Mouse (Mus musculus): ENCODE data around the gene Pheta1. TPM values are rescaled to one million over a fixed set of nuclear protein-coding genes. Genes with fewer than 3 reads are reported as not detected.
A peak's percentile ranks its signal among the peaks of the same experiment; 100 is the strongest.

Gene Pheta1
- polyA plus RNA-seq, 1 experiment from 2014 or later, result 40.1 TPM

GRCm38 (mm10) chr5:121836692-121837415 lies 11.9 kb upstream of the Pheta1 start:
- under 1% methylated on average over 76 of the region's 77 CpGs for WGBS
- peaks cover 45% of the 10 kb centered on the region for H3K27me3 ChIP-seq (ENCODE audit: control insufficient read depth, insufficient read depth, low read length)
- peak overlapping the region; percentile 75 for H3K4me3 ChIP-seq (replicated peaks; ENCODE audit: low read depth, low read length)
- ATAC-seq (ENCODE audit: low FRiP score, low TSS enrichment), result peak; percentile 73
- H3K36me3 ChIP-seq (ENCODE audit: control insufficient read depth, insufficient read depth, low read length), result no peaks in the 10 kb centered on the region
- H3K4me2 ChIP-seq (ENCODE audit: low read length), result peak overlapping the region; percentile 94
- H3K27ac ChIP-seq (replicated peaks; ENCODE audit: low read depth, low read length), result peak overlapping the region; percentile 49; the same call in 1 of the 2 replicates
- peaks cover 31% of the 10 kb centered on the region for H3K4me1 ChIP-seq (ENCODE audit: control insufficient read depth, insufficient read depth, low read length)
- H3K9me3 ChIP-seq (ENCODE audit: control insufficient read depth, low read length), result no peaks in the 10 kb centered on the region
- peak; percentile 90 for DNase-seq
- peak overlapping the region; percentile 65 for H3K9ac ChIP-seq (replicated peaks; ENCODE audit: low read length)

- peaks cover 32% of the 10 kb centered on the region for H3K4me1 ChIP-seq (ENCODE audit: control insufficient read depth, insufficient read depth, low read length)
- H3K4me3 ChIP-seq (replicated peaks; ENCODE audit: low read depth, low read length), result peak within 1 kb of the TSS; percentile 75
- ATAC-seq (ENCODE audit: low FRiP score, low TSS enrichment), result no peak; the same call in 1 of the 2 replicates
- peaks cover 52% of the 10 kb centered on the region for H3K27me3 ChIP-seq (ENCODE audit: control insufficient read depth, insufficient read depth, low read length)
- under 1% methylated on average over 35 of the region's 35 CpGs for WGBS
- no peaks in the 10 kb centered on the region for H3K9me3 ChIP-seq (ENCODE audit: control insufficient read depth, low read length)
- peak within 1 kb of the TSS; percentile 65 for H3K9ac ChIP-seq (replicated peaks; ENCODE audit: low read length)
- peak within 1 kb of the TSS; percentile 49; the same call in 1 of the 2 replicates for H3K27ac ChIP-seq (replicated peaks; ENCODE audit: low read depth, low read length)
- H3K4me2 ChIP-seq (ENCODE audit: low read length), result peak within 1 kb of the TSS; percentile 94
- peak; percentile 62 for DNase-seq
- no peaks in the 10 kb centered on the region for H3K36me3 ChIP-seq (ENCODE audit: control insufficient read depth, insufficient read depth, low read length)
Observed at GRCm38 (mm10) chr5:121837441-121838340, 11.1 kb upstream of the Pheta1 start, which contains the start of gene Sh2b3. Gene Sh2b3 (minus strand): TSS chr5:121837646.

DNA sequence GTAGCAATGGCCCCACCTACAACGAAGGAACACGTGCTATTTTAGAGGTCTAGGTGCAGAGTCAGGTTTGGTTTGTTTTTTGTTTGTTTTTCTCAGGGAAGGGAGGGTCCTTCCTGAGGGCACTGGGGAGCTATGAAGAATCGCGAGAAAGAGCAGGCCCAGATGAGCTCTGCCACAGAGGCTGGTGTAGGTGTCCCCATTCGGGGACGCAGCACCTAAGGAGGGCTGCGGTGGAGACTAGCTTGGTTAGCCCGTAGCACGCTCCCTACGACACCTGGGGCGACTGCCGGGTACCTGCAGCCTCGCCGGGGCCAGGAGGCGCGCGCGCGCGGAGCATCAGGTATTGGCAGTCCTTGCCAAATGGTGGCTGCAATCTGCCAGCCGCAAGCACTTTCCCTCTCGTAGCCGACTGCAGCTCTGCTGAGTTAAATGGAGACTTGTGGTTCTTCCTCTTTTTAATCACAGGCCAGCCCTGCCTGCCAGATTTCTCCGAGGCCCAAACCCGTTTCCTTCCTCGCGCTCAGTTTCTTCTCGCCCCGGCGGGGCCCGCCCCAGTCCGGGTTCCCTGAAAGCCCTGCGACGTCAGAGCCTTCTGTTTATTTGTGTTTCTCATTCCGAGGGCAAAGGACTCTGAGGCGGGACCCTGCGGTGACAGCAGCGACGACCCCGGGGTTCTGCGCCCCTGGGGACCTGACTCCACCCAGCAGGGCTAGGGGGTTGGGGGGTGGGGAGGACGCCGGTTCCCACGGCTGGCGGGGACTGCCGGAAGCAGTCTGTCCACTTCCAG lies 10.2 kb upstream of the Pheta1 start:
- Histone ChIP-seq H3K9ac (replicated peaks; ENCODE audit: low read length) (peak overlapping the region; percentile 31; the same call in 1 of the 2 replicates), H3K4me2 (ENCODE audit: low read length) (peak overlapping the region; percentile 94), H3K4me1 (ENCODE audit: control insufficient read depth, insufficient read depth, low read length) (peaks cover 29% of the 10 kb centered on the region), H3K27ac (replicated peaks; ENCODE audit: low read depth, low read length) (no peak overlapping the region), H3K4me3 (replicated peaks; ENCODE audit: low read depth, low read length) (peak overlapping the region; percentile 29), H3K36me3 (ENCODE audit: control insufficient read depth, insufficient read depth, low read length) (no peaks in the 10 kb centered on the region), H3K9me3 (ENCODE audit: control insufficient read depth, low read length) (no peaks in the 10 kb centered on the region), H3K27me3 (ENCODE audit: control insufficient read depth, insufficient read depth, low read length) (peaks cover 58% of the 10 kb centered on the region)
- peak; percentile 54 for DNase-seq
- ATAC-seq (ENCODE audit: low FRiP score, low TSS enrichment), result no peak
- WGBS, result 1% methylated on average over 46 of the region's 46 CpGs

- Histone ChIP-seq H3K4me3 (replicated peaks; ENCODE audit: low read depth, low read length) (peak overlapping the region; percentile 29; the same call in 1 of the 2 replicates), H3K4me1 (ENCODE audit: control insufficient read depth, insufficient read depth, low read length) (peaks cover 24% of the 10 kb centered on the region), H3K4me2 (ENCODE audit: low read length) (peak overlapping the region; percentile 94), H3K36me3 (ENCODE audit: control insufficient read depth, insufficient read depth, low read length) (no peaks in the 10 kb centered on the region), H3K9ac (replicated peaks; ENCODE audit: low read length) (0 out of 2 replicates have a peak overlapping the region, but pooled peaks have one; percentile 31), H3K27ac (replicated peaks; ENCODE audit: low read depth, low read length) (no peak overlapping the region), H3K27me3 (ENCODE audit: control insufficient read depth, insufficient read depth, low read length) (peaks cover 62% of the 10 kb centered on the region), H3K9me3 (ENCODE audit: control insufficient read depth, low read length) (no peaks in the 10 kb centered on the region)
- DNase-seq, result no peak
- WGBS, result 36% methylated on average over 7 of the region's 7 CpGs
- ATAC-seq (ENCODE audit: low FRiP score, low TSS enrichment), result no peak
Observed at GRCm38 (mm10) chr5:121839128-121839473, 9.7 kb upstream of the Pheta1 start.

GRCm38 (mm10) chr5:121841516-121841915 lies 7.3 kb upstream of the Pheta1 start:
- no peak overlapping the region for H3K27ac ChIP-seq (replicated peaks; ENCODE audit: low read depth, low read length)
- no peaks in the 10 kb centered on the region for H3K9me3 ChIP-seq (ENCODE audit: control insufficient read depth, low read length)
- no peaks in the 10 kb centered on the region for H3K36me3 ChIP-seq (ENCODE audit: control insufficient read depth, insufficient read depth, low read length)
- peaks cover 17% of the 10 kb centered on the region for H3K4me1 ChIP-seq (ENCODE audit: control insufficient read depth, insufficient read depth, low read length)
- 93% methylated on average over 9 of the region's 9 CpGs for WGBS
- DNase-seq (no peak), ATAC-seq (ENCODE audit: low FRiP score, low TSS enrichment) (no peak)
- H3K4me3 ChIP-seq (replicated peaks; ENCODE audit: low read depth, low read length), result no peak overlapping the region
- no peak overlapping the region for H3K9ac ChIP-seq (replicated peaks; ENCODE audit: low read length)
- no peak overlapping the region for H3K4me2 ChIP-seq (ENCODE audit: low read length)
- H3K27me3 ChIP-seq (ENCODE audit: control insufficient read depth, insufficient read depth, low read length), result peaks cover 54% of the 10 kb centered on the region

DNA sequence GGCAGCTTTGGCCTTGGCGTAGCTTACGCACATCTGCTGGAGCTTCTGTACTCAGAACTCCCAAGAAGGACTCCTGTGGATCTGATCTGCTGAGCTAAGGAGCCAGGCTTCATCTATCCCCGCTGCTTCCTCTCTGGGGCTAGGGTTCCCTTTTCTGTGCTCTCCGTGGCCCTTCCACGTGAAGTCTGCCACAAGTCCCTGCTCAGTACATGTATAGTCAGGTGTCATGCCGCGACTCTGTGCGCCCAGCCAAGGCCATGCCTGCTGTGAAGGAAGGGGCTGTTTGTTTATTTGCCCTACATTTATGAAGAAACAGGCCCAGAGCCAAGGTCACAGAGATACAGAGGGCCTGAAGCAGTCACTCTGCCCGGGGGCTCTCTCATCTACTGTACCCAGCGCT lies 6.8 kb upstream of the Pheta1 start:
- Histone ChIP-seq H3K4me1 (ENCODE audit: control insufficient read depth, insufficient read depth, low read length) (peaks cover 15% of the 10 kb centered on the region), H3K36me3 (ENCODE audit: control insufficient read depth, insufficient read depth, low read length) (no peaks in the 10 kb centered on the region), H3K9me3 (ENCODE audit: control insufficient read depth, low read length) (no peaks in the 10 kb centered on the region), H3K4me3 (replicated peaks; ENCODE audit: low read depth, low read length) (no peak overlapping the region), H3K9ac (replicated peaks; ENCODE audit: low read length) (no peak overlapping the region), H3K27ac (replicated peaks; ENCODE audit: low read depth, low read length) (no peak overlapping the region), H3K27me3 (ENCODE audit: control insufficient read depth, insufficient read depth, low read length) (peaks cover 50% of the 10 kb centered on the region), H3K4me2 (ENCODE audit: low read length) (no peak overlapping the region)
- DNase-seq, result no peak
- 49% methylated on average over 10 of the region's 10 CpGs for WGBS
- ATAC-seq (ENCODE audit: low FRiP score, low TSS enrichment), result no peak

DNA sequence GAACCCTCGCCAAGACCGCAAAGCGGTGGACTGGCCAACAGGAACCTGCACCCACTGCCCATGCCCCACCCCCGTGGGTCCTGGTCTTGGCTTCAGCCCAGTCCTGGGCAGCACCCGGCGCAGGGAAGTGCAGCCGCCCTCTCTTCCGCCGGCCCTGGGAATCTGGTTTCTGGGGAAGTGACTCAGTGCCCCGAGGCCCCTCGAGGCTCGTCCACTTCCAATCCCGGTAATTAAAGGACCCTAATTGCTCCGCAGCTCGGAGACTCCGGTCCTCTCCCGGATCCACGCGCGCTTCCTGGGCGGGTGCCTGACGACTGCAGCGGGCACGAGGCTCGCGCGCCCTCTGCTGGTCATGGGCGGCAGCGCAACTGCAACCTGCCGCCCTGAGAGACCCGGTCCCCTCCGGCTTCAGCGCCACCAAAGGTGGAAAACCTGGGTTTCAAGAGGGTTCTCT lies 6.1 kb upstream of the Pheta1 start:
- peak; percentile 43; the same call in 1 of the 2 replicates for ATAC-seq (ENCODE audit: low FRiP score, low TSS enrichment)
- no peaks in the 10 kb centered on the region for H3K36me3 ChIP-seq (ENCODE audit: control insufficient read depth, insufficient read depth, low read length)
- 1% methylated on average over 33 of the region's 33 CpGs for WGBS
- H3K27me3 ChIP-seq (ENCODE audit: control insufficient read depth, insufficient read depth, low read length), result peaks cover 42% of the 10 kb centered on the region
- H3K9me3 ChIP-seq (ENCODE audit: control insufficient read depth, low read length), result no peaks in the 10 kb centered on the region
- DNase-seq, result peak; percentile 89
- H3K4me3 ChIP-seq (replicated peaks; ENCODE audit: low read depth, low read length), result peak overlapping the region; percentile 41
- peak overlapping the region; percentile 74 for H3K4me2 ChIP-seq (ENCODE audit: low read length)
- H3K27ac ChIP-seq (replicated peaks; ENCODE audit: low read depth, low read length), result no peak overlapping the region
- peaks cover 9% of the 10 kb centered on the region; the same call in 1 of the 2 replicates for H3K4me1 ChIP-seq (ENCODE audit: control insufficient read depth, insufficient read depth, low read length)
- peak overlapping the region; percentile 51; the same call in 1 of the 2 replicates for H3K9ac ChIP-seq (replicated peaks; ENCODE audit: low read length)

All from midbrain, embryonic 14.5 days (tissue).